Mouse (Mus musculus) E14TG2a.4 (cell line): Measurements from ENCODE around the gene Hsf2bp.

Experiments
- CTCF ChIP-seq: conservative IDR thresholded peaks from 2 replicates; pipeline ENCODE4 v1.5.1; 2014; ENCODE audit warnings: low read length
- NANOG ChIP-seq: IDR thresholded peaks from 2 replicates; pipeline ENCODE4 v1.6.1; 2014; ENCODE audit warnings: borderline replicate concordance, low read length, mixed read lengths
- POU5F1 ChIP-seq: IDR thresholded peaks from 2 replicates; pipeline ENCODE4 v1.6.1; 2014; ENCODE audit warnings: low read length, borderline replicate concordance

GRCm38 (mm10) chr17:32018127-32018894 is 17.8 kb downstream of the Hsf2bp start:
- TF ChIP-seq CTCF, result no peak
- no peak for TF ChIP-seq NANOG
- no peak for TF ChIP-seq POU5F1
